Mouse (Mus musculus): Measurements from ENCODE around the gene Olfr926.
"Not testable (repeated sequence)": the region's sequence is repeated elsewhere in the genome, so short reads cannot be mapped to it uniquely, and the experiment has no call there.

Gene Olfr926

DNA sequence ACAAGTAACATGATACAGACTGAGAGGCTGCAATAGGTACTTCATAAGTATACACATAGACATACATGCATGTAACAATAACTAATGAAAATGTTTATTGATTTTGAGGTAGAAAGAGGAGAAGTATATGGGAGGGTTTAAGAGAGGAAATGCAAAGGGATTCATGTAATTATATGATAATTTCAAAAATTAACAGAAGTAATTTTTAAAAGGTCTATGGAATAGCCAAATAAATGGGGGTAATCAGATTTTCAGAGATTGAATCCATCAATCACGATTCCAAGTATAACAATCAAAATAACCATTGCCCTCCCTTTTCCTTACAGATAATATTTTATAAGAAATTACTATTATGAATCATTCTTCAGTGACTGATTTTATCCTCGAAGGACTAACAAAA, at the start of gene Olfr926:
Gene Olfr926 (plus strand): TSS at position 301 of the 400 bp plus-strand sequence.
- in situ Hi-C loops (cut with MseI, MboI) = no loop called here

DNA sequence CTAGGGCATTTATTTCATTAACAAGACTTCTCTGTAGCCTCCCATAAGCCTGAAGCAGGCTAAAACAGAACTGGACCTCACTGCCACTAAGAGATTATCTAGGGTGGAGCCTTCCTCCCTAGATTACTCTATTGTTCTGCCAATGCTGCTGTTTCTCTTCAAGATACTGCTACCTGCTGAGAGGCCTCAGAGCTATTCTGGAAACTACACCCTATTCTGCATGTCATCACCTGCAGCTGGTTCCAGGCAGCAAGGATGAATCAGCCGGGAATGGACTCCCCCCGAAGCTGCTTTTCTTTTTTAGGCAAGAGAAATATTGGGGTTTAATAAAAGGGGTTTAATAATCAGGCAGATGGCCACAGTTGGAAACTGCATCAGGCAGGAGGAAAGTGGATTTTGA, 43.9 kb upstream of the Olfr926 start:
- in situ Hi-C loops (cut with MseI, MboI) = no loop called here

DNA sequence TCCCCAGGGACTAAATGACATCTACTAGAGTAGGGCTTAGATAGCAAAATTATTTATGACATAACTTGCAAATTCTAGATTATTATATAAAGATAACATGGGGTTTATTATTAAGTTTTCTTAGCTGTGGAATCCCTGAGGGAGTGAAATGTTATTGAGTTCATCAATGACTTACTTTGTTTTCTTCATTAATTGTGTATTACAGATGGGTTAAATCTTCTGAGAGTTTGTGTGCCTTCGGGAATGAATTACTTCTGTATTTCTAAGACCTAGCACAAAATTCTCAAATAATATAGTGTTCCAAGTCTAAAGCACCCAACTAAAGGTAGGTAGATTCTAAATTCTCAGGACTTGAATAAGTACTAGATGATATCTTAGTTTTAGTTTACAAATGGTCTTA, 32.8 kb upstream of the Olfr926 start, which contains the start of gene Olfr924:
Gene Olfr924 (plus strand): TSS at position 301 of the 400 bp plus-strand sequence.
- in situ Hi-C loops (cut with MseI, MboI) = no loop called here

DNA sequence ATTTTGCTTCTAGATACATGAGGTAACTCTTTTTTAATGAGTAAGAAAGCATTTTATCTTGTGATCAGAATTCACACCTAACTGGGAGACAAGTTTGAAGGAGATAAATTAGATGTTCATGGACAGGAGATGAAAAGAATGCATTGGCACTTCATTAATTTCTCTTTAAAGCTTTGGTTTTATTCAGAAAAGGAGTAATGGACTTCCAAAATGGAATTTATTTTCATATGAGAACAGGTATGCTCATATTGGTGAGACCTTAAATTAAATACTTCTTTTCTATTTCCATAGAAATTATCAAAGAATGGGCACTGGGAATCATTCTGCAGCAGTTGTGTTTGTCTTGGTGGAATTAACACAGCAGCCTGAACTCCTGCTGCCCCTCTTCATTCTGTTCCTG, 22.2 kb upstream of the Olfr926 start, which contains the start of gene Olfr26:
Gene Olfr26 (plus strand): TSS at position 301 of the 400 bp plus-strand sequence.
- in situ Hi-C loops (cut with MseI, MboI) = no loop called here

DNA sequence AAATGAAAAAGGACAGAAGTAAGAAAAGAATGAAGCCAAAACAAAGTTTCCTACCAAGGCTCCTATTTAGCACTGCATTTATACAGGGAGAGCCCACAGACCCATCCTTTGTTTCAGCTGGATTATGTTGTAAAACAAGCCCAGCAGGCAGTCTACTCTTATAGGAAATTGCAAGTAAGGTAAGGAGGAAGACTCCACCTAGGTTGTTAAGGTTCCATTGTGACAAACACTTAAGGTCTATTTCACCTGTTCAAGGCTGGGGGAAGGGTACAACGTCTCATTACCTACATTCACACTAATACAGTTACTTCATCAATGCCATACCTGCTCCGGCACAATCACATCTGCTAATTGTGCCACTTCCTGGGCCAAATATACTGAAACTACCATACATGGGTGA, 2.0 kb upstream of the Olfr926 start:
- in situ Hi-C loops (cut with MseI, MboI) = not testable (repeated sequence)
